ENCODE assay signal across 14 mouse cellular contexts in the genomic region with DNA sequence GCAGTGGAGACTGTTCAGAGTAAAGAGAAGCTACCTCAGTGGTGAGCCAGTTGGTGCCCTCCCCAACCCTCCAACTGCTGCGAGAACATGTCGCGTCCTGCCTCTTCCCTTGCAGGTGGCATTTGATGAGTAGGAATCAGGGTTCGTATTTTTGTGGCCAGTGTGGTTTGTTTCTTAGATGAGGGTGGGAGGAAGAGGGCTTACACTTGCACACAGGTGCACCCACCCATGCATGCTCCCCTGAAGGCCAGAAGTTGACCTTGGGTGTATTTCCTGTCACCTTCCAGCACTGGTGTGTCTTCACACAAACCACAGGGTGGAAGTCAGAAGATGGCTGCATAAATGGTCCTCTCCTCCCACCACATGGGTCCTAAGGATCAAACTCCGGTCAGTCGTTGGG.
A peak's percentile ranks its signal among the peaks of the same experiment; 100 is the strongest.
DNase-seq lines count a peak whose midpoint lies in the region; ATAC-seq lines count a peak whose summit lies in the region.
"Had no signal": no experiment of that assay in that cellular context is flagged by ENCODE, and none has a peak within 500 bp of the region (broad histone marks: within the 10 kb centered on the region; RNA-seq: fewer than 3 reads in every experiment).

No protein-coding gene starts in this region.

- peak; percentile 9 to 16 for DNase-seq in spleen, adult 18-20 months
- DNase-seq in spleen, postnatal 4 days (ENCODE audit: low spot score in 2 of 2), result no peak
- peak; percentile 20 for DNase-seq in ES-CJ7 (ENCODE audit: low read depth, low spot score)
- peak; percentile 30 for DNase-seq in naive thymus-derived CD4-positive, alpha-beta T cell, adult 2 months (ENCODE audit: low read depth)
- DNase-seq in thymus, postnatal 25 days, result peak; percentile 77
- DNase-seq in gastrocnemius, adult 8-10 months (ENCODE audit: low spot score in 2 of 2), result no peak
- DNase-seq in adrenal gland, postnatal 36 days, result no peak
- DNase-seq: cerebellum, adult 9-10 months; heart, adult 11 months; kidney, adult 11 months; kidney, postnatal 10 days had no signal

- ATAC-seq in frontal cortex, adult (ENCODE audit: low TSS enrichment), result no peak
- ATAC-seq: forebrain, embryonic 13.5 days; liver, embryonic 12.5 days had no signal

Comparison
In these comparisons a context has a peak if more than half of its experiments do, and no peak if none do; other contexts are left out.
1. DNase-seq: peak in spleen, adult 18-20 months (2 of 2), ES-CJ7 (single experiment), naive thymus-derived CD4-positive, alpha-beta T cell, adult 2 months (single experiment) and thymus, postnatal 25 days (single experiment); none in spleen, postnatal 4 days (0 of 2), gastrocnemius, adult 8-10 months (0 of 2) and adrenal gland, postnatal 36 days (0 of 2).